8 mouse cellular contexts compared by ENCODE assay signal in genomic region chr19:29521637-29522435, GRCm38 (mm10). TPM values are rescaled to one million over a fixed set of nuclear protein-coding genes. Genes with fewer than 3 reads are reported as not detected.
A peak's percentile ranks its signal among the peaks of the same experiment; 100 is the strongest.
DNase-seq lines count a peak whose midpoint lies in the region; ATAC-seq and TF ChIP-seq lines count a peak whose summit lies in the region.

Ric1 (plus strand) TSS chr19:29522282.

- H3K9me3 ChIP-seq in hindbrain, embryonic 10.5 days, result no peaks in the 10 kb centered on the region
- H3K9me3 ChIP-seq in lung, embryonic 16.5 days (ENCODE audit: control insufficient read depth, low read length), result no peaks in the 10 kb centered on the region

- ATAC-seq in lung, embryonic 16.5 days (ENCODE audit: low read depth), result peak; percentile 98

- TF ChIP-seq POLR2A in thymus, adult 2 months (IDR thresholded peaks at IDR 0.05; ENCODE audit: control insufficient read depth, extremely low read depth, insufficient read depth, low read length, poor library complexity), result peak; percentile 75

- peak within 1 kb of the TSS; percentile 92 for H3K9ac ChIP-seq in lung, embryonic 16.5 days (ENCODE audit: low read length)

- DNase-seq in Muller cell, postnatal 12 days (ENCODE audit: inconsistent ontology term), result peak; percentile 95
- DNase-seq in cerebellum, adult 9-10 months, result peak; percentile 89
- DNase-seq in frontal cortex, adult 2 months (ENCODE audit: extremely low spot score in 1 of 2, low spot score in 1 of 2), result peak; percentile 59 to 80
- peak; percentile 92 for DNase-seq in hindbrain, embryonic 10.5 days (ENCODE audit: low spot score)
- peak; percentile 85 for DNase-seq in layer of hippocampus, adult 9-11 months
- peak; percentile 81 for DNase-seq in ovary, adult 18-20 months (ENCODE audit: low spot score)
- peak; percentile 87 for DNase-seq in thymus, adult 2 months

- H3K4me2 ChIP-seq in lung, embryonic 16.5 days (ENCODE audit: low read depth, low read length), result peak within 1 kb of the TSS; percentile 87

- 2% methylated on average over 79 of the region's 80 CpGs for WGBS in hindbrain, embryonic 10.5 days
- WGBS in lung, embryonic 16.5 days, result under 1% methylated on average over 74 of the region's 80 CpGs
- 2% methylated on average over 78 of the region's 80 CpGs for WGBS in thymus, adult 2 months

- H3K4me1 ChIP-seq in hindbrain, embryonic 10.5 days (replicated peaks), result peaks cover 20% of the 10 kb centered on the region
- peaks cover 19% of the 10 kb centered on the region for H3K4me1 ChIP-seq in lung, embryonic 16.5 days (replicated peaks; ENCODE audit: control insufficient read depth, insufficient read depth, low read length)
- no peaks in the 10 kb centered on the region; the same call in 1 of the 2 replicates for H3K4me1 ChIP-seq in thymus, adult 2 months (replicated peaks; ENCODE audit: control insufficient read depth, insufficient read depth, low read length)

- no peaks in the 10 kb centered on the region for H3K27me3 ChIP-seq in hindbrain, embryonic 10.5 days (ENCODE audit: insufficient read depth, poor library complexity, severe bottlenecking)
- no peaks in the 10 kb centered on the region for H3K27me3 ChIP-seq in lung, embryonic 16.5 days (ENCODE audit: control insufficient read depth, insufficient read depth, low read depth, low read length)
- no peaks in the 10 kb centered on the region for H3K27me3 ChIP-seq in thymus, adult 2 months (ENCODE audit: control insufficient read depth, insufficient read depth, low read length)

- H3K27ac ChIP-seq in hindbrain, embryonic 10.5 days, result peak within 1 kb of the TSS; percentile 96
- H3K27ac ChIP-seq in lung, embryonic 16.5 days (ENCODE audit: low read length), result peak within 1 kb of the TSS; percentile 97
- H3K27ac ChIP-seq in thymus, adult 2 months (ENCODE audit: control insufficient read depth, insufficient read depth, low read length), result no peak within 1 kb of the TSS

- H3K4me3 ChIP-seq in hindbrain, embryonic 10.5 days, result peak within 1 kb of the TSS; percentile 91
- peak within 1 kb of the TSS; percentile 96 for H3K4me3 ChIP-seq in lung, embryonic 16.5 days (ENCODE audit: low read length)
- peak within 1 kb of the TSS; percentile 78 for H3K4me3 ChIP-seq in thymus, adult 2 months (ENCODE audit: control insufficient read depth, insufficient read depth, low read length)

- TF ChIP-seq CTCF in thymus, adult 2 months (IDR thresholded peaks at IDR 0.05; ENCODE audit: borderline replicate concordance, control insufficient read depth, extremely low read depth, insufficient read depth, low read length, poor library complexity), result no peak

- no peaks in the 10 kb centered on the region for H3K36me3 ChIP-seq in hindbrain, embryonic 10.5 days
- H3K36me3 ChIP-seq in lung, embryonic 16.5 days (ENCODE audit: control insufficient read depth, insufficient read depth, low read length), result no peaks in the 10 kb centered on the region
- no peaks in the 10 kb centered on the region for H3K36me3 ChIP-seq in thymus, adult 2 months (ENCODE audit: control insufficient read depth, insufficient read depth, low read length)

RNA-seq across cellular contexts. Expression of gene Ric1, which starts in this region (rescaled TPM):
- polyA plus RNA-seq in frontal cortex, adult 2 months (2012; rRNA removed), result 31.9 and 32.1 TPM in 2 replicates
- polyA plus RNA-seq in hindbrain, embryonic 10.5 days (2016; fragmentation: Nextera tagmentation; extraction: Ambion mirVana), result 10.2 and 11.5 TPM in 2 replicates
- polyA plus RNA-seq in lung, embryonic 16.5 days (2015; fragmentation: Nextera tagmentation; extraction: Ambion mirVana), result 12.3 and 13.5 TPM in 2 replicates
- 19.4 and 21.1 TPM in 2 replicates for polyA plus RNA-seq in thymus, adult 2 months (2012; rRNA removed)
